Mouse (Mus musculus): Measurements from ENCODE around the gene Sik3. TPM values are rescaled to one million over a fixed set of nuclear protein-coding genes. Genes with fewer than 3 reads are reported as not detected.

Gene Sik3
- polyA plus RNA-seq (2015; fragmentation: Nextera tagmentation; extraction: Ambion mirVana), result 15.1 and 16.0 TPM in 2 replicates

GRCm38 (mm10) chr9:46012091-46013008, at the start of gene Sik3, which contains the start of gene Pafah1b2:
Gene Sik3, plus strand, starts transcription at chr9:46012820.
Gene Pafah1b2, minus strand, starts transcription at chr9:46012690.

GRCm38 (mm10) chr9:46228491-46228890, 215.9 kb downstream of the Sik3 start, which contains the start of gene Apoa1:
Gene Apoa1, plus strand, starts transcription at chr9:46228580.

GRCm38 (mm10) chr9:46235596-46235648, 222.8 kb downstream of the Sik3 start, which contains the start of gene Apoc3:
Gene Apoc3, minus strand, starts transcription at chr9:46235636.

GRCm38 (mm10) chr9:46240526-46241153, 228.0 kb downstream of the Sik3 start, which contains the start of gene Apoa4:
Gene Apoa4, plus strand, starts transcription at chr9:46240696.

GRCm38 (mm10) chr9:46268343-46268873, 255.8 kb downstream of the Sik3 start, which contains the start of gene Apoa5:
Gene Apoa5, plus strand, starts transcription at chr9:46268633.

GRCm38 (mm10) chr9:46272677-46273454, 260.2 kb downstream of the Sik3 start, which contains the start of gene Zpr1:
Gene Zpr1, plus strand, starts transcription at chr9:46273064.

Other genes starting within 250 kb of the Sik3 start
- gene Cep164, start 184.1 kb upstream of the Sik3 start, polyA plus RNA-seq (2015; fragmentation: Nextera tagmentation; extraction: Ambion mirVana), result 14.5 and 14.6 TPM in 2 replicates
- gene Bace1, start 174.2 kb upstream of the Sik3 start, polyA plus RNA-seq (2015; fragmentation: Nextera tagmentation; extraction: Ambion mirVana), result 40.6 and 41.8 TPM in 2 replicates
- 17.9 and 22.4 TPM in 2 replicates for gene Pcsk7, start 106.3 kb upstream of the Sik3 start, polyA plus RNA-seq (2015; fragmentation: Nextera tagmentation; extraction: Ambion mirVana)
- gene Rnf214, start 105.9 kb upstream of the Sik3 start, polyA plus RNA-seq (2015; fragmentation: Nextera tagmentation; extraction: Ambion mirVana), result 61.2 and 74.3 TPM in 2 replicates
- 6.8 and 8.4 TPM in 2 replicates for gene Tagln, start 76.8 kb upstream of the Sik3 start, polyA plus RNA-seq (2015; fragmentation: Nextera tagmentation; extraction: Ambion mirVana)
- gene Sidt2, start 57.6 kb upstream of the Sik3 start, polyA plus RNA-seq (2015; fragmentation: Nextera tagmentation; extraction: Ambion mirVana), result 56.4 and 60.5 TPM in 2 replicates
- gene Pafah1b2, start 130 bp upstream of the Sik3 start, polyA plus RNA-seq (2015; fragmentation: Nextera tagmentation; extraction: Ambion mirVana), result 203 and 224 TPM in 2 replicates
- gene Apoa1, start 215.8 kb downstream of the Sik3 start, polyA plus RNA-seq (2015; fragmentation: Nextera tagmentation; extraction: Ambion mirVana), result 9.7 and 9.8 TPM in 2 replicates
- not detected in 2 replicates for gene Apoc3, start 222.8 kb downstream of the Sik3 start, polyA plus RNA-seq (2015; fragmentation: Nextera tagmentation; extraction: Ambion mirVana)
- 0.09 TPM in 1 of 2 replicates, not detected in the other for gene Apoa4, start 227.9 kb downstream of the Sik3 start, polyA plus RNA-seq (2015; fragmentation: Nextera tagmentation; extraction: Ambion mirVana)

Data from neural tube, postnatal 0 days (tissue).